Mouse (Mus musculus): ENCODE measurements around the gene Bcl9l.

Gene Bcl9l

GRCm38 (mm10) chr9:44497624-44498377 lies 15.2 kb downstream of the Bcl9l start:
- DNase-seq (ENCODE audit: low spot score in 2 of 2), result peak; percentile 47 to 63

- peak; percentile 74 to 85 for DNase-seq (ENCODE audit: low spot score in 2 of 2)
Observed at GRCm38 (mm10) chr9:44498421-44499355, 16.1 kb downstream of the Bcl9l start.

GRCm38 (mm10) chr9:44499356-44500162 lies 16.9 kb downstream of the Bcl9l start:
- peak in 1 of 2 experiments; percentile 36 for DNase-seq (ENCODE audit: low spot score in 2 of 2)

GRCm38 (mm10) chr9:44500163-44500533 lies 17.5 kb downstream of the Bcl9l start:
- DNase-seq (ENCODE audit: low spot score in 2 of 2), result no peak

- no peak for DNase-seq (ENCODE audit: low spot score in 2 of 2)
Observed at GRCm38 (mm10) chr9:44500638-44501175, 18.1 kb downstream of the Bcl9l start.

GRCm38 (mm10) chr9:44501206-44501879 lies 18.7 kb downstream of the Bcl9l start:
- DNase-seq (ENCODE audit: low spot score in 2 of 2), result no peak

- DNase-seq (ENCODE audit: low spot score in 2 of 2), result peak; percentile 76 to 85
Observed at GRCm38 (mm10) chr9:44502006-44502405, 19.4 kb downstream of the Bcl9l start.

- no peak for DNase-seq (ENCODE audit: low spot score in 2 of 2)
Observed at GRCm38 (mm10) chr9:44504893-44505823, 22.5 kb downstream of the Bcl9l start.

GRCm38 (mm10) chr9:44505824-44506467 lies 23.3 kb downstream of the Bcl9l start:
- no peak for DNase-seq (ENCODE audit: low spot score in 2 of 2)

GRCm38 (mm10) chr9:44506566-44506965 lies 23.9 kb downstream of the Bcl9l start:
- no peak for DNase-seq (ENCODE audit: low spot score in 2 of 2)

GRCm38 (mm10) chr9:44507345-44507744 lies 24.7 kb downstream of the Bcl9l start:
- DNase-seq (ENCODE audit: low spot score in 2 of 2), result no peak

GRCm38 (mm10) chr9:44508124-44508619 lies 25.5 kb downstream of the Bcl9l start:
- no peak for DNase-seq (ENCODE audit: low spot score in 2 of 2)

GRCm38 (mm10) chr9:44508721-44509486 lies 26.3 kb downstream of the Bcl9l start:
- peak in 1 of 2 experiments; percentile 11 for DNase-seq (ENCODE audit: low spot score in 2 of 2)

GRCm38 (mm10) chr9:44509487-44510354 lies 27.1 kb downstream of the Bcl9l start:
- peak; percentile 88 to 92 for DNase-seq (ENCODE audit: low spot score in 2 of 2)

- peak in 1 of 2 experiments; percentile 36 for DNase-seq (ENCODE audit: low spot score in 2 of 2)
Observed at GRCm38 (mm10) chr9:44510355-44510871, 27.8 kb downstream of the Bcl9l start.

- DNase-seq (ENCODE audit: low spot score in 2 of 2), result peak in 1 of 2 experiments; percentile 43
Observed at GRCm38 (mm10) chr9:44510872-44511601, 28.4 kb downstream of the Bcl9l start.

Data from urinary bladder, postnatal 36 days (tissue).